Mouse (Mus musculus) liver, adult (tissue): ENCODE results near the gene Kcnh5.

ENCODE experiments used
- GATA4 ChIP-seq: IDR thresholded peaks from 2 replicates; pipeline ENCODE4 v1.6.1; 2014; ENCODE audit warnings: mild to moderate bottlenecking, low read length; ENCODE audit not compliant: insufficient replicate concordance

Gene Kcnh5

GRCm38 (mm10) chr12:75031970-75032864 lies 144.9 kb downstream of the Kcnh5 start:
- TF ChIP-seq GATA4, result no peak

GRCm38 (mm10) chr12:74971187-74971586 lies 205.9 kb downstream of the Kcnh5 start:
- TF ChIP-seq GATA4, result no peak

GRCm38 (mm10) chr12:74969420-74969819 lies 207.7 kb downstream of the Kcnh5 start:
- no peak for TF ChIP-seq GATA4

GRCm38 (mm10) chr12:74966266-74966665 lies 210.9 kb downstream of the Kcnh5 start:
- TF ChIP-seq GATA4, result no peak

- TF ChIP-seq GATA4, result no peak
Measured at GRCm38 (mm10) chr12:74952661-74953060, 224.5 kb downstream of the Kcnh5 start.

GRCm38 (mm10) chr12:74951124-74952115 lies 225.7 kb downstream of the Kcnh5 start:
- TF ChIP-seq GATA4, result no peak

GRCm38 (mm10) chr12:74901331-74901730 lies 275.8 kb downstream of the Kcnh5 start:
- no peak for TF ChIP-seq GATA4

GRCm38 (mm10) chr12:74900777-74901176 lies 276.4 kb downstream of the Kcnh5 start:
- no peak for TF ChIP-seq GATA4

GRCm38 (mm10) chr12:74899055-74899454 lies 278.1 kb downstream of the Kcnh5 start:
- no peak for TF ChIP-seq GATA4

- no peak for TF ChIP-seq GATA4
Measured at GRCm38 (mm10) chr12:74898211-74898610, 278.9 kb downstream of the Kcnh5 start.

- TF ChIP-seq GATA4, result no peak
Measured at GRCm38 (mm10) chr12:74894870-74895423, 282.2 kb downstream of the Kcnh5 start.

GRCm38 (mm10) chr12:74889419-74889818 lies 287.7 kb downstream of the Kcnh5 start:
- no peak for TF ChIP-seq GATA4

GRCm38 (mm10) chr12:74887064-74887463 lies 290.1 kb downstream of the Kcnh5 start:
- no peak for TF ChIP-seq GATA4

- no peak for TF ChIP-seq GATA4
Measured at GRCm38 (mm10) chr12:74881344-74881743, 295.8 kb downstream of the Kcnh5 start.

GRCm38 (mm10) chr12:74855666-74856065 lies 321.5 kb downstream of the Kcnh5 start:
- no peak for TF ChIP-seq GATA4
